Mouse (Mus musculus): ENCODE data around the gene Pip5k1a.
"Not testable (repeated sequence)": the region's sequence is repeated elsewhere in the genome, so short reads cannot be mapped to it uniquely, and the experiment has no call there.

The Pip5k1a gene

GRCm38 (mm10) chr3:95106338-95107117 lies at the start of gene Pip5k1a:
TSS of gene Pip5k1a (minus strand) at chr3:95106930.
- peak; percentile 99 for DNase-seq (ENCODE audit: low spot score in 2 of 2)

- DNase-seq (ENCODE audit: low spot score in 2 of 2) = no peak
These were observed 47.1 kb upstream of the Pip5k1a start for GRCm38 (mm10) chr3:95153874-95154273.

- DNase-seq (ENCODE audit: low spot score in 2 of 2) = no peak
These were observed 41.2 kb upstream of the Pip5k1a start for GRCm38 (mm10) chr3:95147924-95148323.

GRCm38 (mm10) chr3:95142617-95143011 lies 35.9 kb upstream of the Pip5k1a start:
- DNase-seq (ENCODE audit: low spot score in 2 of 2) = peak; percentile 79 to 90

GRCm38 (mm10) chr3:95141952-95142616 lies 35.4 kb upstream of the Pip5k1a start, which contains the start of gene Tnfaip8l2:
TSS of gene Tnfaip8l2 (minus strand) at chr3:95142360.
- DNase-seq (ENCODE audit: low spot score in 2 of 2) = no peak

GRCm38 (mm10) chr3:95141474-95141873 lies 34.7 kb upstream of the Pip5k1a start:
- no peak for DNase-seq (ENCODE audit: low spot score in 2 of 2)

- no peak for DNase-seq (ENCODE audit: low spot score in 2 of 2)
These were observed 34.1 kb upstream of the Pip5k1a start for GRCm38 (mm10) chr3:95140795-95141194.

- no peak for DNase-seq (ENCODE audit: low spot score in 2 of 2)
These were observed 33.5 kb upstream of the Pip5k1a start for GRCm38 (mm10) chr3:95140289-95140595.

GRCm38 (mm10) chr3:95139586-95140288 lies 33.0 kb upstream of the Pip5k1a start:
- no peak for DNase-seq (ENCODE audit: low spot score in 2 of 2)

GRCm38 (mm10) chr3:95136336-95136735 lies 29.6 kb upstream of the Pip5k1a start:
- DNase-seq (ENCODE audit: low spot score in 2 of 2) = no peak

GRCm38 (mm10) chr3:95135433-95136052 lies 28.8 kb upstream of the Pip5k1a start:
- no peak for DNase-seq (ENCODE audit: low spot score in 2 of 2)

GRCm38 (mm10) chr3:95135023-95135422 lies 28.3 kb upstream of the Pip5k1a start:
- peak; percentile 68 to 69 for DNase-seq (ENCODE audit: low spot score in 2 of 2)

- not testable (repeated sequence) for DNase-seq (ENCODE audit: low spot score in 2 of 2)
These were observed 27.4 kb upstream of the Pip5k1a start for GRCm38 (mm10) chr3:95134133-95134532.

GRCm38 (mm10) chr3:95133680-95134101 lies 27.0 kb upstream of the Pip5k1a start, which contains the start of the genes Scnm1 and Lysmd1:
TSS of gene Scnm1 (minus strand) at chr3:95134011.
TSS of gene Lysmd1 (plus strand) at chr3:95134088.
- peak; percentile 94 to 96 for DNase-seq (ENCODE audit: low spot score in 2 of 2)

GRCm38 (mm10) chr3:95133176-95133575 lies 26.4 kb upstream of the Pip5k1a start:
- DNase-seq (ENCODE audit: low spot score in 2 of 2) = no peak

- DNase-seq (ENCODE audit: low spot score in 2 of 2) = not testable (repeated sequence)
These were observed 25.7 kb upstream of the Pip5k1a start for GRCm38 (mm10) chr3:95132389-95132788.

- DNase-seq (ENCODE audit: low spot score in 2 of 2) = no peak
These were observed 23.4 kb upstream of the Pip5k1a start for GRCm38 (mm10) chr3:95130081-95130480.

- DNase-seq (ENCODE audit: low spot score in 2 of 2) = no peak
These were observed 22.5 kb upstream of the Pip5k1a start for GRCm38 (mm10) chr3:95129226-95129651.

- peak; percentile 75 to 77 for DNase-seq (ENCODE audit: low spot score in 2 of 2)
These were observed 18.2 kb upstream of the Pip5k1a start for GRCm38 (mm10) chr3:95124972-95125371.

- no peak for DNase-seq (ENCODE audit: low spot score in 2 of 2)
These were observed 17.5 kb upstream of the Pip5k1a start, which contains the start of gene Tmod4 for GRCm38 (mm10) chr3:95124246-95124645. TSS of gene Tmod4 (plus strand) at chr3:95124476.

- no peak for DNase-seq (ENCODE audit: low spot score in 2 of 2)
These were observed 14.8 kb upstream of the Pip5k1a start for GRCm38 (mm10) chr3:95121580-95121979.

- no peak for DNase-seq (ENCODE audit: low spot score in 2 of 2)
These were observed 11.0 kb upstream of the Pip5k1a start for GRCm38 (mm10) chr3:95117751-95118150.

Data from right cerebral cortex, postnatal 10 days (tissue).